Mouse (Mus musculus): Measurements from ENCODE around the gene Rbm19. TPM values are rescaled to one million over a fixed set of nuclear protein-coding genes. Genes with fewer than 3 reads are reported as not detected.

The Rbm19 gene
- total and polyA plus RNA-seq, 3 experiments: 66.3 to 74.3 TPM; not detected in 1

GRCm38 (mm10) chr5:120145371-120146050, 29.2 kb downstream of the Rbm19 start:
- Histone ChIP-seq H3K4me3 (ENCODE audit: control insufficient read depth in 1 of 2, insufficient read depth in 1 of 2, low read depth in 2 of 2, low read length in 2 of 2) (no peak overlapping the region), H3K9me3 (replicated peaks; ENCODE audit: insufficient read depth, low read length) (no peaks in the 10 kb centered on the region), H3K27ac (ENCODE audit: control insufficient read depth, low read depth, low read length) (no peak overlapping the region), H3K79me2 (ENCODE audit: control insufficient read depth, insufficient read depth, low read length, poor library complexity) (no peaks in the 10 kb centered on the region), H3K36me3 (ENCODE audit: control insufficient read depth in 1 of 2, insufficient read depth in 2 of 2, low read length in 2 of 2) (peaks cover 0 to 2% of the 10 kb centered on the region in 2 experiments; a peak in 1 of 4 replicates), H3K27me3 (ENCODE audit: control insufficient read depth in 1 of 2, insufficient read depth in 2 of 2, low read length in 2 of 2) (no peaks in the 10 kb centered on the region), H3K9ac (ENCODE audit: control insufficient read depth, low read depth, low read length, poor library complexity, severe bottlenecking) (no peak overlapping the region), H3K4me1 (ENCODE audit: control insufficient read depth in 1 of 2, insufficient read depth in 2 of 2, low read length in 2 of 2) (no peaks in the 10 kb centered on the region)
- no peak for DNase-seq (ENCODE audit: low read depth, low spot score)
- TF ChIP-seq GABPA (IDR thresholded peaks at IDR 0.05; ENCODE audit: low read depth, low read length) (no peak), CTCF (IDR thresholded peaks at IDR 0.05 in 2 of 3, conservative IDR thresholded peaks at IDR 0.05 in 1 of 3; ENCODE audit: control insufficient read depth in 1 of 3, insufficient read depth in 1 of 3, low read depth in 2 of 3, low read length in 3 of 3, poor library complexity in 1 of 3, severe bottlenecking in 1 of 3) (no peak), JUND (IDR thresholded peaks at IDR 0.05; ENCODE audit: low read depth, low read length) (no peak), MXI1 (IDR thresholded peaks at IDR 0.05; ENCODE audit: low read depth, low read length) (no peak), NRF1 (IDR thresholded peaks at IDR 0.05; ENCODE audit: insufficient read depth, low read depth, low read length, poor library complexity, severe bottlenecking) (no peak), USF2 (IDR thresholded peaks at IDR 0.05; ENCODE audit: borderline replicate concordance in 1 of 2, insufficient read depth in 1 of 2, low read depth in 1 of 2, low read length in 2 of 2) (no peak), TBP (IDR thresholded peaks at IDR 0.05; ENCODE audit: low read depth, low read length) (no peak), MYB (IDR thresholded peaks at IDR 0.05; ENCODE audit: low read depth, low read length) (no peak), USF1 (IDR thresholded peaks at IDR 0.05; ENCODE audit: low read depth, low read length) (no peak), HCFC1 (IDR thresholded peaks at IDR 0.05; ENCODE audit: low read depth, low read length) (no peak), NELFE (IDR thresholded peaks at IDR 0.05; ENCODE audit: low read depth, low read length) (no peak), MYC (IDR thresholded peaks at IDR 0.05; ENCODE audit: low read depth, low read length) (no peak)

GRCm38 (mm10) chr5:120146051-120146385, 29.8 kb downstream of the Rbm19 start:
- H3K9me3 ChIP-seq (replicated peaks; ENCODE audit: insufficient read depth, low read length): no peaks in the 10 kb centered on the region
- no peak overlapping the region for H3K9ac ChIP-seq (ENCODE audit: control insufficient read depth, low read depth, low read length, poor library complexity, severe bottlenecking)
- TF ChIP-seq ZKSCAN1 (IDR thresholded peaks at IDR 0.05; ENCODE audit: low read depth, low read length): no peak
- peak in 1 of 3 experiments; percentile 22; a peak in 1 of 6 replicates for TF ChIP-seq CTCF (IDR thresholded peaks at IDR 0.05 in 2 of 3, conservative IDR thresholded peaks at IDR 0.05 in 1 of 3; ENCODE audit: control insufficient read depth in 1 of 3, insufficient read depth in 1 of 3, low read depth in 2 of 3, low read length in 3 of 3, poor library complexity in 1 of 3, severe bottlenecking in 1 of 3)
- H3K27me3 ChIP-seq (ENCODE audit: control insufficient read depth in 1 of 2, insufficient read depth in 2 of 2, low read length in 2 of 2): no peaks in the 10 kb centered on the region
- no peaks in the 10 kb centered on the region for H3K4me1 ChIP-seq (ENCODE audit: control insufficient read depth in 1 of 2, insufficient read depth in 2 of 2, low read length in 2 of 2)
- no peak overlapping the region for H3K27ac ChIP-seq (ENCODE audit: control insufficient read depth, low read depth, low read length)
- no peak overlapping the region for H3K4me3 ChIP-seq (ENCODE audit: control insufficient read depth in 1 of 2, insufficient read depth in 1 of 2, low read depth in 2 of 2, low read length in 2 of 2)
- no peaks in the 10 kb centered on the region for H3K79me2 ChIP-seq (ENCODE audit: control insufficient read depth, insufficient read depth, low read length, poor library complexity)
- no peak for DNase-seq (ENCODE audit: low read depth, low spot score)
- H3K36me3 ChIP-seq (ENCODE audit: control insufficient read depth in 1 of 2, insufficient read depth in 2 of 2, low read length in 2 of 2): peaks cover 0 to 2% of the 10 kb centered on the region in 2 experiments; a peak in 1 of 4 replicates
